Mouse (Mus musculus): ENCODE data around the gene Cks2. TPM values are rescaled to one million over a fixed set of nuclear protein-coding genes. Genes with fewer than 3 reads are reported as not detected.
A peak's percentile ranks its signal among the peaks of the same experiment; 100 is the strongest.
"Not testable (repeated sequence)": the region's sequence is repeated elsewhere in the genome, so short reads cannot be mapped to it uniquely, and the experiment has no call there.

The Cks2 gene
- total RNA-seq, 2 experiments from 2014 or later: 2.1 to 2.2 TPM

- DNase-seq (ENCODE audit: low spot score in 2 of 2): not testable (repeated sequence)
These were observed 9.6 kb upstream of the Cks2 start for GRCm38 (mm10) chr13:51635384-51635783.

GRCm38 (mm10) chr13:51638958-51639357 lies 6.1 kb upstream of the Cks2 start:
- no peak for DNase-seq (ENCODE audit: low spot score in 2 of 2)

GRCm38 (mm10) chr13:51641424-51641823 lies 3.6 kb upstream of the Cks2 start:
- DNase-seq (ENCODE audit: low spot score in 2 of 2): no peak

- no peak for DNase-seq (ENCODE audit: low spot score in 2 of 2)
These were observed 2.8 kb upstream of the Cks2 start for GRCm38 (mm10) chr13:51642171-51642778.

- no peak for DNase-seq (ENCODE audit: low spot score in 2 of 2)
These were observed 856 bp upstream of the Cks2 start for GRCm38 (mm10) chr13:51643924-51644828.

GRCm38 (mm10) chr13:51645872-51646271 lies 840 bp downstream of the Cks2 start:
- no peak for DNase-seq (ENCODE audit: low spot score in 2 of 2)

- DNase-seq (ENCODE audit: low spot score in 2 of 2): no peak
These were observed 1.5 kb downstream of the Cks2 start for GRCm38 (mm10) chr13:51646362-51647027.

GRCm38 (mm10) chr13:51647770-51648169 lies 2.7 kb downstream of the Cks2 start:
- DNase-seq (ENCODE audit: low spot score in 2 of 2): no peak

- no peak for DNase-seq (ENCODE audit: low spot score in 2 of 2)
These were observed 3.2 kb downstream of the Cks2 start for GRCm38 (mm10) chr13:51648237-51648636.

- DNase-seq (ENCODE audit: low spot score in 2 of 2): no peak
These were observed 4.7 kb downstream of the Cks2 start for GRCm38 (mm10) chr13:51649740-51650139.

GRCm38 (mm10) chr13:51651408-51652064 lies 6.5 kb downstream of the Cks2 start, which contains the start of gene Secisbp2:
Secisbp2 (plus strand) TSS chr13:51651697.
- peak; percentile 96 to 97 for DNase-seq (ENCODE audit: low spot score in 2 of 2)

- no peak for DNase-seq (ENCODE audit: low spot score in 2 of 2)
These were observed 8.1 kb downstream of the Cks2 start for GRCm38 (mm10) chr13:51653159-51653558.

- no peak for DNase-seq (ENCODE audit: low spot score in 2 of 2)
These were observed 8.9 kb downstream of the Cks2 start for GRCm38 (mm10) chr13:51653961-51654360.

- DNase-seq (ENCODE audit: low spot score in 2 of 2): no peak
These were observed 11.6 kb downstream of the Cks2 start for GRCm38 (mm10) chr13:51656516-51657235.

GRCm38 (mm10) chr13:51658094-51658493 lies 13.1 kb downstream of the Cks2 start:
- no peak for DNase-seq (ENCODE audit: low spot score in 2 of 2)

- peak in 1 of 2 experiments; percentile 55 for DNase-seq (ENCODE audit: low spot score in 2 of 2)
These were observed 14.5 kb downstream of the Cks2 start for GRCm38 (mm10) chr13:51659573-51659972.

GRCm38 (mm10) chr13:51663561-51663960 lies 18.5 kb downstream of the Cks2 start:
- no peak for DNase-seq (ENCODE audit: low spot score in 2 of 2)

GRCm38 (mm10) chr13:51668195-51668594 lies 23.2 kb downstream of the Cks2 start:
- DNase-seq (ENCODE audit: low spot score in 2 of 2): not testable (repeated sequence)

- DNase-seq (ENCODE audit: low spot score in 2 of 2): no peak
These were observed 31.6 kb downstream of the Cks2 start for GRCm38 (mm10) chr13:51676641-51677040.

- no peak for DNase-seq (ENCODE audit: low spot score in 2 of 2)
These were observed 32.0 kb downstream of the Cks2 start for GRCm38 (mm10) chr13:51677041-51677440.
